Mouse (Mus musculus) testis, adult 2 months (tissue): ENCODE measurements at regions not wholly inside any gene's neighbourhood (a gene's known extent, or its start where the extent isn't known, plus 50 kb on each side); places are given as distances from the start of the nearest gene placed in this dataset.

Experiments used
- H3K27ac ChIP-seq: fragments of 200-500 bp; 2 replicates; pipeline ENCODE4 v1.5.1; 2012; ENCODE audit warnings: low read depth, low read length; ENCODE audit not compliant: control insufficient read depth, insufficient read depth
- H3K27me3 ChIP-seq: fragments of 200-500 bp; 2 replicates; pipeline ENCODE4 v1.6.1; 2012; ENCODE audit warnings: mild to moderate bottlenecking, low read length, moderate library complexity; ENCODE audit not compliant: control insufficient read depth, insufficient read depth
- H3K36me3 ChIP-seq: fragments of 200-500 bp; 2 replicates; pipeline ENCODE4 v1.6.1; 2012; ENCODE audit warnings: mild to moderate bottlenecking, low read length; ENCODE audit not compliant: control insufficient read depth, insufficient read depth
- H3K4me1 ChIP-seq: fragments of 200-500 bp; 2 replicates; pipeline ENCODE4 v1.6.1; 2012; ENCODE audit warnings: low read length; ENCODE audit not compliant: control insufficient read depth, insufficient read depth
- H3K4me3 ChIP-seq: fragments of 200-500 bp; 2 replicates; pipeline ENCODE4 v1.5.1; 2012; ENCODE audit warnings: low read depth, mild to moderate bottlenecking, low read length, moderate library complexity, mixed read lengths; ENCODE audit not compliant: control insufficient read depth
- CTCF ChIP-seq: fragments of 200-500 bp; IDR thresholded peaks from 2 replicates; pipeline ENCODE4 v1.5.1; 2012; ENCODE audit warnings: low read depth, mild to moderate bottlenecking, inconsistent platforms, low read length, moderate library complexity; ENCODE audit not compliant: control insufficient read depth, insufficient read depth, insufficient replicate concordance
- POLR2A ChIP-seq: fragments of 200-500 bp; IDR thresholded peaks from 2 replicates; pipeline ENCODE4 v1.6.1; 2012; ENCODE audit warnings: low read depth, mild to moderate bottlenecking, inconsistent platforms, low read length, moderate library complexity; ENCODE audit not compliant: control insufficient read depth

- Histone ChIP-seq H3K4me3 (no peak overlapping the region), H3K36me3 (no peaks in the 10 kb centered on the region), H3K4me1 (peaks cover 2% of the 10 kb centered on the region; the same call in 1 of the 2 replicates), H3K27ac (no peak overlapping the region), H3K27me3 (no peaks in the 10 kb centered on the region)
- TF ChIP-seq CTCF (no peak), POLR2A (no peak)
These were observed 51.3 kb upstream of the Mki67 start for GRCm38 (mm10) chr7:135767493-135767892.

DNA sequence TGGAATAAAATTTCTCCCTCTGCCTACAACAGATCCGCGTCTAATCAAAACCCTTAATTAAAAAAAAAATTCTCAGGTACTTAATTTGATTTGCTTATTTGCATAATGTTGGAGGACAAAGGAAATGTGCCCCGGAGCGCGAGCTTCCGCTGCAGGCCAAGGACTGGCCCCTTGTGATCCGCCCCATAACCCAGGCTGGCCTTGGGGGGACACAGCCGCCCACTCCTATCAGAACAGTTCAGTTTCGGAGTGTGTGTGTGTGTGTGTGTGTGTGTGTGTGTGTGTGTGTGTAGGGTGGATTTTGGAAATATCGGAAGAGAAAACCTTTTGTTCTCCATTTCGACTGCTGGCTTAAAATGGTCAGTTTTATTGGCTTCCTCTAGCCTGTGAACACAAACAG is 51.9 kb upstream of the Mki67 start:
- Histone ChIP-seq H3K4me3 (no peak overlapping the region), H3K4me1 (peaks cover 2% of the 10 kb centered on the region; the same call in 1 of the 2 replicates), H3K27ac (no peak overlapping the region), H3K36me3 (no peaks in the 10 kb centered on the region), H3K27me3 (no peaks in the 10 kb centered on the region)
- TF ChIP-seq CTCF (no peak), POLR2A (no peak)

GRCm38 (mm10) chr7:135768592-135768991 is 52.4 kb upstream of the Mki67 start:
- Histone ChIP-seq H3K4me1 (peaks cover 2% of the 10 kb centered on the region; the same call in 1 of the 2 replicates), H3K36me3 (no peaks in the 10 kb centered on the region), H3K4me3 (no peak overlapping the region), H3K27me3 (no peaks in the 10 kb centered on the region), H3K27ac (no peak overlapping the region)
- TF ChIP-seq POLR2A (no peak), CTCF (peak; percentile 77; the same call in 1 of the 2 replicates)

DNA sequence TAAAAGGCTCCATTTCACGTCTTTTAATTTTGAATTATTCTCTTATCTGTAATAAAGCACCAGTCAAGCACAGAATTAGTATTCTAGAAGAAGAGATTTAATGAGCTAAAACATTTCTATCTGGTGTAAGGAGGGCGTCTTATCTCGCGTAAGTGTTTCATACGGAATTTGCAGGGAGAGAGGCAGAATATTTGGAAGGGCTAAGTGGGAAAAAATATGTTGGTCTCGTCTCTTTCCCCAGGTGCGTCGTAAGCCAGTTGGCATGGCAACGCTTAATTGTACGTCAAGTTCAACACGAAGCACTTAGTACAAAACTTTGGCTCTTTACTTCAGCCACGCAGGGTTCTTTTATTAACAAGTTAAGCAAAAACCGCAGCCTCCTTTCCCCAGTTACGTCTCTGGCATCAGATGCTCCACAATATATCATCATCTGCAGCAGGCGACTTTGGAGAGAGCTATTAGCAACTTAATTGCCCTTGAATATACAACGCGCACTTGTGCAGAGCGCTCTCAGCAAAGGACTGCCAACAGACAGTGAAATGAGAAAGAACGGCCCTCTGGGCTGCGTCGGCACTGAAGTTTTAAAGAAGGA is 53.0 kb upstream of the Mki67 start:
- H3K4me1 ChIP-seq: peaks cover 2% of the 10 kb centered on the region; the same call in 1 of the 2 replicates
- TF ChIP-seq POLR2A: no peak
- no peak for TF ChIP-seq CTCF
- H3K27me3 ChIP-seq: no peaks in the 10 kb centered on the region
- H3K27ac ChIP-seq: no peak overlapping the region
- no peaks in the 10 kb centered on the region for H3K36me3 ChIP-seq
- H3K4me3 ChIP-seq: no peak overlapping the region

DNA sequence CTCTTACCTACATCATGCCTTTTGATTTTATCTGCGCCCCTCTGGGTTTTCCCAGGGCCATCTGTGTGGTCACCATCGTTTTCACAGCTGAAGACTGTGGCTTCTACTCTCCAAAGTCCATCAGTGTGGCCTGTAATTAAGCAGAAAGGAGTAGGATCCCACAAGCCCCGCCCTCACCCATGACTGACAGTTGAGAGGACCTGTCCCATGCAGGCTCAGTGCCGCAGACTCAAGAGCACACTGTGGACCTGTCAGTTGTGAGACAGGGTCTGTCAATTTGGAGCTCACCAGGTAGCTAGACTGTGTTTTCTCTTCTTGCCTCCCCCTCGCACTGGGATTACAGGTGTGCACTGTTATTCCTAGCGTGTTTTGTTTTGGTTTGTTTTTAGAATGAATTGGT is 53.9 kb upstream of the Mki67 start:
- H3K27ac ChIP-seq: no peak overlapping the region
- peaks cover 2% of the 10 kb centered on the region; the same call in 1 of the 2 replicates for H3K4me1 ChIP-seq
- TF ChIP-seq POLR2A (no peak), CTCF (no peak)
- no peak overlapping the region for H3K4me3 ChIP-seq
- no peaks in the 10 kb centered on the region for H3K27me3 ChIP-seq
- H3K36me3 ChIP-seq: no peaks in the 10 kb centered on the region

DNA sequence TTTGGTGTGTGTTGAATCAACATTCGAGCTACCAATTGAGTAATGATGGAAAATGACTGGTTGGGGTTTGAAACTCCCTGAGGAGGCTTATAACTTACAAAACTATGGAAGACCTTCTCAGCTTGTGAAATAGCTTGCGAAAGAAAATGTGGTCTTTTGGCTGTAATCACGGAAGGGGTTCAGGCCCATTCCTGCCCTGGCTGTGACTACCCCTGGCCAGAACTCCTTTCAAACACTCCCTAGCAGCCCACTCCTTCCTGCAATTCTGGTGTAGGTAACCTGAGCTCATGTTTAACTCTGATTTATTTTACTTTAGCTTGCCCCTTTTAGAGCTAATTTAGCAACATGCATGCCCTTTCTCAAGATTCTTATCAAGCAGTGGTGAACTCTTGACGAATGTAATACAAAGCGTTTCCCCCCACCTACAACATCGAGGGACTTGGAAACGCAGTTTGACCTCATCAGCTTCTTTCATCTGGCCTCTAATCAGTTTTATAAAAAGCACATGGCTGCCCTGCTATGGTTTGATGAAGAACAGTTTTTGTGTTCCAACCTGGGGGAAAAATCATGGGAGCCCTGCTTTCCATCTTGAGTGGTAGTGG is 59.8 kb upstream of the Mki67 start:
- Histone ChIP-seq H3K27me3 (no peaks in the 10 kb centered on the region), H3K27ac (no peak overlapping the region), H3K4me3 (no peak overlapping the region), H3K4me1 (no peaks in the 10 kb centered on the region), H3K36me3 (no peaks in the 10 kb centered on the region)
- TF ChIP-seq POLR2A (no peak), CTCF (no peak)

DNA sequence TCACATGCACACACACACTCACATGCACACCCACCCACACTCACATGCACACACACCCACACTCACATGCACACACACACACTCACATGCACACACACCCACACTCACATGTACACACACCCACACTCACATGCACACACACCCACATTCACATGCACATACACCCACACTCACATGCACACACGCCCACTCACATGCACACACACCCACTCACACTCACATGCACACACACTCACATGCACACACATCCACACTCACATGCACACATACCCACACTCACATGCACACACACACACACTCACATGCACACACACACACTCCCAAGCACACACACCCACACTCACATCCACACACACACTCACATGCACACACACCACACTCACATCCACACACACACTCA is 74.0 kb upstream of the Mki67 start:
- no peaks in the 10 kb centered on the region for H3K36me3 ChIP-seq
- H3K4me3 ChIP-seq: no peak overlapping the region
- no peak for TF ChIP-seq POLR2A
- TF ChIP-seq CTCF: peak; percentile 17; the same call in 1 of the 2 replicates
- no peaks in the 10 kb centered on the region for H3K27me3 ChIP-seq
- no peak overlapping the region for H3K27ac ChIP-seq
- no peaks in the 10 kb centered on the region for H3K4me1 ChIP-seq

DNA sequence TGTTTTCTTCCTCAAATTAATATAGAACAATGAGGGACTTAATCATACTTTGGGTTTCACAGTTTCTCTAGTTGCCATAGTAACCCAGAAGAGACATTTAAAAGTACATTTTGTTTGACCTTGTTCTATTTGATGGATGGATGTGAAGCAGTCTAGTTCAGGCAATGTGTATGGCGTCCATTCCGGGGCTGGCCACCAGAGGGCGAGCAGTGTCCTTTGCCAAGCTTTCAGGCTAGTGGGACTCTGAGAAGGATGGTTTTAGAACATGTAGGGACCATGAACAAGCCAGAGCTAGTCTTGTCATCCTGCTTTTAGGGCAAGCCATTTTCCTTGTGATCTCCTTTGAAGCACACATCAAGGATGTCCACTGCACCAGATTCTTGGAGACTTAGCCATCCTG is 74.8 kb upstream of the Mki67 start:
- Histone ChIP-seq H3K27ac (no peak overlapping the region), H3K27me3 (no peaks in the 10 kb centered on the region), H3K36me3 (no peaks in the 10 kb centered on the region), H3K4me3 (no peak overlapping the region), H3K4me1 (no peaks in the 10 kb centered on the region)
- TF ChIP-seq CTCF (peak; percentile 93; the same call in 1 of the 2 replicates), POLR2A (no peak)
